Mouse (Mus musculus) MEL (cell line): ENCODE measurements around the gene Sox1.

Experiments used
- BHLHE40 ChIP-seq: IDR thresholded peaks from 2 replicates; pipeline ENCODE4 v1.6.1; 2012; ENCODE audit warnings: low read depth, mild to moderate bottlenecking, inconsistent platforms, low read length, improper control_type of control experiment, borderline replicate concordance
- CHD1 ChIP-seq: IDR thresholded peaks from 2 replicates; pipeline ENCODE4 v1.6.1; 2012; ENCODE audit warnings: low read depth, mild to moderate bottlenecking, inconsistent platforms, low read length, improper control_type of control experiment
- CHD2 ChIP-seq: IDR thresholded peaks from 2 replicates; pipeline ENCODE4 v1.6.1; 2011; ENCODE audit warnings: low read length, improper control_type of control experiment
- CTCF ChIP-seq, 3 experiments: IDR thresholded peaks in 2 of 3; conservative IDR thresholded peaks in 1 of 3; 2 replicates each; pipeline ENCODE4 v1.5.1; 2011 to 2012; ENCODE audit warnings: low read length in 3 of 3, low read depth in 2 of 3, mild to moderate bottlenecking in 2 of 3, improper control_type of control experiment in 1 of 3, inconsistent platforms in 1 of 3, mixed read lengths in 1 of 3, moderate library complexity in 1 of 3; ENCODE audit not compliant: control insufficient read depth in 1 of 3, insufficient read depth in 1 of 3, poor library complexity in 1 of 3, severe bottlenecking in 1 of 3
- E2F4 ChIP-seq: IDR thresholded peaks from 2 replicates; pipeline ENCODE4 v1.6.1; 2011; ENCODE audit warnings: low read depth, low read length, improper control_type of control experiment, borderline replicate concordance
- GATA1 ChIP-seq: IDR thresholded peaks from 2 replicates; pipeline ENCODE4 v1.6.1; 2011; ENCODE audit warnings: low read depth, low read length, improper control_type of control experiment
- HCFC1 ChIP-seq: IDR thresholded peaks from 2 replicates; pipeline ENCODE4 v1.6.1; 2012; ENCODE audit warnings: low read depth, mild to moderate bottlenecking, inconsistent platforms, low read length, improper control_type of control experiment, moderate library complexity
- MAFK ChIP-seq: IDR thresholded peaks from 2 replicates; pipeline ENCODE4 v1.6.1; 2011; ENCODE audit warnings: low read depth, mild to moderate bottlenecking, low read length, improper control_type of control experiment, borderline replicate concordance
- MEF2A ChIP-seq: IDR thresholded peaks from 2 replicates; pipeline ENCODE4 v1.6.1; 2014; ENCODE audit warnings: low read depth, mild to moderate bottlenecking, inconsistent platforms, low read length, improper control_type of control experiment; ENCODE audit not compliant: poor library complexity, insufficient replicate concordance, severe bottlenecking; ENCODE audit errors: extremely low read depth
- MYC ChIP-seq: IDR thresholded peaks from 2 replicates; pipeline ENCODE4 v1.6.1; 2011; ENCODE audit warnings: low read depth, mild to moderate bottlenecking, low read length, improper control_type of control experiment, moderate library complexity
- POLR2AphosphoS2 ChIP-seq: IDR thresholded peaks from 2 replicates; pipeline ENCODE4 v1.6.1; 2011; ENCODE audit warnings: low read length, improper control_type of control experiment
- TBP ChIP-seq: IDR thresholded peaks from 2 replicates; pipeline ENCODE4 v1.8.0; 2011; ENCODE audit warnings: low read depth, low read length, improper control_type of control experiment
- ZC3H11A ChIP-seq: IDR thresholded peaks from 2 replicates; pipeline ENCODE4 v1.6.1; 2012; ENCODE audit warnings: low read depth, mild to moderate bottlenecking, inconsistent platforms, low read length, improper control_type of control experiment
- ZKSCAN1 ChIP-seq: IDR thresholded peaks from 2 replicates; pipeline ENCODE4 v1.6.1; 2012; ENCODE audit warnings: low read depth, mild to moderate bottlenecking, inconsistent platforms, low read length, improper control_type of control experiment, moderate library complexity

- no peak for TF ChIP-seq CTCF (IDR thresholded peaks at IDR 0.05 in 2 of 3, conservative IDR thresholded peaks at IDR 0.05 in 1 of 3; ENCODE audit: control insufficient read depth in 1 of 3, insufficient read depth in 1 of 3, low read depth in 2 of 3, low read length in 3 of 3, poor library complexity in 1 of 3, severe bottlenecking in 1 of 3)
- no peak for TF ChIP-seq ZKSCAN1
- TF ChIP-seq GATA1, result no peak
- TF ChIP-seq E2F4, result no peak
- no peak for TF ChIP-seq BHLHE40
- TF ChIP-seq CHD1, result no peak
- no peak for TF ChIP-seq MYC
- no peak for TF ChIP-seq POLR2AphosphoS2
- no peak for TF ChIP-seq HCFC1
- no peak for TF ChIP-seq TBP
- TF ChIP-seq ZC3H11A, result no peak
- no peak for TF ChIP-seq CHD2
- TF ChIP-seq MAFK, result no peak
- TF ChIP-seq MEF2A, result no peak
Measured at GRCm38 (mm10) chr8:12439846-12440245, 44.8 kb downstream of the Sox1 start.
